Mouse (Mus musculus) liver, embryonic 15.5 days (tissue): ENCODE measurements around the gene Pkdrej. TPM values are rescaled to one million over a fixed set of nuclear protein-coding genes. Genes with fewer than 3 reads are reported as not detected.
A peak's percentile ranks its signal among the peaks of the same experiment; 100 is the strongest.

ENCODE experiments used
- ATAC-seq: fragments of 200-750 bp; cut with Nextera tagmentation; 2 replicates; pipeline ENCODE4 v1.8.0; 2017; ENCODE audit warnings: moderate number of reproducible peaks, mild to moderate bottlenecking, moderate library complexity; ENCODE audit not compliant: insufficient read depth
- H3K27ac ChIP-seq: fragments of 300-500 bp; sonication (generic); replicated peaks from 2 replicates; pipeline ENCODE4 v1.5.1; 2015; ENCODE audit warnings: mild to moderate bottlenecking, inconsistent platforms
- H3K27me3 ChIP-seq: fragments of 300-500 bp; sonication (generic); 2 replicates; pipeline ENCODE4 v1.6.1; 2015; ENCODE audit warnings: mild to moderate bottlenecking, inconsistent platforms
- H3K36me3 ChIP-seq: fragments of 300-500 bp; sonication (generic); replicated peaks from 2 replicates; pipeline ENCODE4 v1.6.1; 2015; ENCODE audit warnings: moderate library complexity, mild to moderate bottlenecking, inconsistent platforms
- H3K4me1 ChIP-seq: fragments of 300-500 bp; sonication (generic); replicated peaks from 2 replicates; pipeline ENCODE4 v1.6.1; 2015; ENCODE audit warnings: inconsistent platforms
- H3K4me2 ChIP-seq: fragments of 300-500 bp; sonication (generic); 2 replicates; pipeline ENCODE4 v1.6.1; 2015; ENCODE audit warnings: moderate library complexity, mild to moderate bottlenecking, inconsistent platforms
- H3K4me3 ChIP-seq: fragments of 300-500 bp; sonication (generic); replicated peaks from 2 replicates; pipeline ENCODE4 v1.5.1; 2015; ENCODE audit warnings: mild to moderate bottlenecking, inconsistent platforms
- H3K9ac ChIP-seq: fragments of 300-500 bp; sonication (generic); 2 replicates; pipeline ENCODE4 v1.6.1; 2015; ENCODE audit warnings: moderate library complexity, mild to moderate bottlenecking, inconsistent platforms
- H3K9me3 ChIP-seq: fragments of 300-500 bp; sonication (generic); replicated peaks from 2 replicates; pipeline ENCODE4 v1.6.1; 2016; ENCODE audit warnings: inconsistent platforms
- WGBS: fragments of 180-500 bp; shearing (Covaris S2); methylation state at CpG from one replicate; pipeline ENCODE4 v1.1.7; 2015; ENCODE audit warnings: mixed read lengths; ENCODE audit not compliant: insufficient replicate concordance; 5-methylcytosine and 5-hydroxymethylcytosine counted together
- polyA plus RNA-seq: library from polyadenylated mRNA; unstranded; fragments of >200 nt; fragmentation: Nextera tagmentation; extraction: Ambion mirVana; gene quantifications from 2 replicates; pipeline ENCODE4 v1.2.1, GENCODE M21; 2015

The Pkdrej gene
- polyA plus RNA-seq, 1 experiment from 2014 or later: 0.08 TPM

DNA sequence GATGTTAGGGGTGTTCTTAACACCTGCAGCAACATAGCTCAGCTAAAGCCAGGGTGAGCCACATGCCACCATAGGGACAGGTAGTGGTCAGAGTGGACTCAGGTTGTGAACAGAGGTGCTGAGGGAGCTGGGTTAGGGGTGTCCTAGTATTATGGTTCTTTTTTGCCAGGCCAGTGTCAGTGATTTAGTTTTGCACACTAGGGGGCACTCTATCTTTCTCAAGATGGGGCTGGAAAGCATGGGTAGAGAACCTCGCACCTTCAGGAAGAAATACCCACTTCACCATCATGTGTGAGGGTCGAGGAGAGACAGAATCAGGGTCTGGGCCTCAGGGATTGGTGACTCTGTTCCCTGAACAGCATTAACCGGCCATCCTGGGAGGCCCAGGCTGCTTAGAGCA lies 13.8 kb upstream of the Pkdrej start:
- no peaks in the 10 kb centered on the region for H3K36me3 ChIP-seq
- H3K4me3 ChIP-seq: no peak overlapping the region
- no peaks in the 10 kb centered on the region for H3K27me3 ChIP-seq
- 49% methylated on average over 3 of the region's 3 CpGs for WGBS
- H3K4me1 ChIP-seq: peaks cover 20% of the 10 kb centered on the region
- no peaks in the 10 kb centered on the region for H3K9me3 ChIP-seq
- no peak overlapping the region for H3K4me2 ChIP-seq
- no peak for ATAC-seq
- no peak overlapping the region for H3K27ac ChIP-seq
- H3K9ac ChIP-seq: no peak overlapping the region

DNA sequence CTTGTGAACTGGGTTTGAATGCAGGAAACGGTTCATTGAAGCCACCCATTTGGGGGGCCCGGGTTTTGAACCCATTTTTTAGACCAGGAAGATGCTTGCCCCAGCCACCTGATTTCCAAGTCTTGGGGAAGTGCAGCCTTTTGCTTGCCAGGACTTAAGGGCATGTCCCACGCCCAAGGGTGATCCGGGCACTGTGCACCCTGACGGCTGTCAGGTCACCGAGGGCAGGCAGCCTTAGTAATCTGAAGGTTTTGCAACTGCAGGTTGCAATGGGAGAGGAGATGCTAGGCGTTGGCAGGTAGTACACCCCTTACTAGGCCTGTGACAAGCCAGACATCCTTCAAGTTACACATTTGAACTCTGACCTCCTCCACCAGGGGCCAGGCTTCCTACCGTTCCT lies 11.1 kb upstream of the Pkdrej start:
- H3K4me1 ChIP-seq: peaks cover 22% of the 10 kb centered on the region
- no peaks in the 10 kb centered on the region for H3K36me3 ChIP-seq
- WGBS: 38% methylated on average over 8 of the region's 8 CpGs
- H3K4me2 ChIP-seq: peak overlapping the region; percentile 77
- peak overlapping the region; percentile 67 for H3K9ac ChIP-seq
- no peak for ATAC-seq
- peak overlapping the region; percentile 74 for H3K27ac ChIP-seq
- H3K4me3 ChIP-seq: peak overlapping the region; percentile 67
- no peaks in the 10 kb centered on the region for H3K9me3 ChIP-seq
- H3K27me3 ChIP-seq: no peaks in the 10 kb centered on the region

DNA sequence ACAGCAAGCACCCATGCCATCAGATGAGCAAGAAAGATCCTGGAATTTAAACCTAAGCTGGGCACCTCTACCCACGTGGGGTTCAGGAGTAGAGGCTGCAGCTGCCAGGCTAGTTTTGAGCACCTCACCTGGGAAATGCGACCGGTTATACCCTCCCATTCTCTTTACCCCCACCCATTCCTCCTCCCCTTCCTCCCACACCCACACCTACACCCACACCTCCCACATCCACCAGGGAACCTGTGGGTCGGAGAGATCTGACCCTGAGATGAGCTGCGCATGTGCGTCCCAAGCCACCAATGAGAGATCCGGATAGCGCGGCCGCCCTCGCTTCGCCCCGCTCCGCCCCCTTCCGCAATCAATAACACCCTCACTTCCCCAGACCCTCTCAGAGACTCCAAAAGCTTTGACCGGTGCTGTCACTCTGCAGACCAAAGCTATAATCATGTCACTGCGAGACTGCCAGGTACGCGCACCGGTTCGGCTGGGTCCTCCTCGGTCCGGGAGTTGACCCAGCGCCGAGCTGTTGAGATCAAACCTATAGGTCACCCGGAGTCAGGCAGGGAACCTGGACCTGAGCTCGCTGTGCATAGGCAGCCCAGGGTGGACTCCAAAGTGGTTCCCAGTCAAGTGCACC lies 10.5 kb upstream of the Pkdrej start, which contains the start of gene Ttc38:
Ttc38 (plus strand) TSS at position 353 of the 637 bp plus-strand sequence.
- peak; percentile 85 for ATAC-seq
- Histone ChIP-seq H3K4me2 (peak within 1 kb of the TSS; percentile 77), H3K4me1 (peaks cover 27% of the 10 kb centered on the region), H3K9me3 (no peaks in the 10 kb centered on the region), H3K4me3 (peak within 1 kb of the TSS; percentile 67), H3K36me3 (no peaks in the 10 kb centered on the region), H3K27ac (peak within 1 kb of the TSS; percentile 74), H3K27me3 (no peaks in the 10 kb centered on the region), H3K9ac (peak within 1 kb of the TSS; percentile 67)
- WGBS: 1% methylated on average over 27 of the region's 27 CpGs

DNA sequence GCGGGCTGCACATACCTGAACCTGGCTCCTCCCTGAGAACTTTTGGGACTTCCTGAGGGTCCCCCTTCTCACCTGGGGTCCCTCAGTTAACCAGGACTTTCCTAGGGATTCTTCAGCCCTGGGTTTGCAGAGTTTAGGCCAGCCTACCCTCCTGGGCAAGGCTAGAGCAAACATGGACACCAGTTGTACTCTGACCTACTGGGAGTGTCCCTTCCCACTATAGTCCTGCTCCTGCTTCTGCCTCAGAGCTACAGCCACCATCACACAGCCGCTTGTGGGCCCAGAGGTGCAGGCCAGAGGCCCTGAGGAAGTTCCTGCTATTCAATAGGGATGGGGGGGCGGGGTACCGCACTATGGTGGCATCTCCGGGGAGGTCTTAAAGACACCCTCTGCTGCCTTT lies 7.9 kb upstream of the Pkdrej start:
- Histone ChIP-seq H3K27me3 (no peaks in the 10 kb centered on the region), H3K9me3 (no peaks in the 10 kb centered on the region), H3K9ac (no peak overlapping the region), H3K4me1 (peaks cover 36% of the 10 kb centered on the region), H3K4me3 (no peak overlapping the region), H3K4me2 (no peak overlapping the region), H3K27ac (peak overlapping the region; percentile 53), H3K36me3 (no peaks in the 10 kb centered on the region)
- 62% methylated on average over 5 of the region's 5 CpGs for WGBS
- ATAC-seq: no peak

DNA sequence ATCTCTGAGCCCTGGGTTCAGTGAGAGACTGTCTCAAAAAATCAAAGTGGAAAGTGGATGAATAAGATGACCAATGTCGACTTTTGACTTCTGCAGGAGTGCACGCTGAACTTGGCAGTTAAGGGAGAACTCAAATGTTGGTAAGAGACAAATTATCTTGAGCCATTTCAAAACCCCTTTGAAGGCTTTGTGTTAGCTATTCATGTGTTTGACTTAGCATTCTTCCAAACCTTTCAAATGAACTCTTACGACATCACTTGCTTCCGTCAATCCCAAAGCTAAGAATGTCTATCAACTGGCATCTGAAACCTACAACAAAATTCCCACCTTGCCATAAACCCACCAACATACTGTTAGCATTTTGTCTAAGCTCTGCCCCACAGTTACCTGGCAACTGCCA lies 6.5 kb upstream of the Pkdrej start:
- no peak overlapping the region for H3K4me3 ChIP-seq
- H3K4me2 ChIP-seq: no peak overlapping the region
- no peaks in the 10 kb centered on the region for H3K36me3 ChIP-seq
- H3K9me3 ChIP-seq: no peaks in the 10 kb centered on the region
- peaks cover 34% of the 10 kb centered on the region for H3K4me1 ChIP-seq
- 53% methylated on average over 4 of the region's 4 CpGs for WGBS
- no peak overlapping the region for H3K9ac ChIP-seq
- H3K27me3 ChIP-seq: peaks cover 11% of the 10 kb centered on the region
- no peak for ATAC-seq
- no peak overlapping the region; the same call in 1 of the 2 replicates for H3K27ac ChIP-seq

DNA sequence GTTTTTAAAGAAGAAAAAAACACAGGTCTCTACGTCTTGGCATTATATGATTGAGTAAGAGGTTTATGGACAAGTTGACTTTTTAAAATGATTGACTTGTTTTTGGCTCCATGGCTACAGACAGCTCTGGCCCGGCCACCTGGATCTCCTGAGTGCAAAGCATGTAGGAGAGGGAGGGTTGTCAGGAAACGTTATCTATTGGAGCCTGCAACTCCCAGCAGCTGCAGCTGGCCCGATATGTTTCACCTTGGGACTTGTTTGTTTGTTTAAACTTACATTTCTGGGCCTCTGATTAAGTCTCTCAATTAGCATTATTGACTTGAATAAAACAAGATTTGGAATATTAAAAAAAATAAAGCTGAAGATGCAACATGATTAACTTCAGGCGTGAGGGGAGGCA lies 5.1 kb upstream of the Pkdrej start:
- peaks cover 21% of the 10 kb centered on the region for H3K27me3 ChIP-seq
- peak overlapping the region; percentile 34 for H3K4me2 ChIP-seq
- peaks cover 25% of the 10 kb centered on the region for H3K4me1 ChIP-seq
- peak overlapping the region; percentile 35; the same call in 1 of the 2 replicates for H3K27ac ChIP-seq
- no peak overlapping the region for H3K9ac ChIP-seq
- H3K4me3 ChIP-seq: no peak overlapping the region
- WGBS: 25% methylated on average over 5 of the region's 5 CpGs
- no peaks in the 10 kb centered on the region for H3K36me3 ChIP-seq
- no peaks in the 10 kb centered on the region for H3K9me3 ChIP-seq
- ATAC-seq: peak; percentile 74

DNA sequence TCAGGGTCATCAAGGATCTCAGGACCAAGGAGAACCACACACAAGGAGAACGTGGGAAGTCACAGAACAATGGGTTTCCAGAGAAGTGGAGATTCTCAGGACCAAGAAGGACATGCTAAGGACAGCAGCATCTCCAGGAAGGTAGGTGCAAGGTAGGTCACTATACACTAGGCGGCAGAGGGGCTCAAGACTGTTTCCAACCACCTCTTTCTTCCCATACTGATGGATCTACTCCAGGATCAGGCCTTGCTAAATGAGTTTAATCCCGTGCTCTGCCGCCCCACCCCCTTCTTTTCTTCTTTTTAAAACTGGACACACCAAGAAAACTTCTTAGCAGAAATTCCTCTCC lies 451 bp upstream of the Pkdrej start:
- peaks cover 3% of the 10 kb centered on the region; the same call in 1 of the 2 replicates for H3K9me3 ChIP-seq
- ATAC-seq: no peak
- WGBS: 17% methylated on average over 4 of the region's 4 CpGs
- H3K4me3 ChIP-seq: peak overlapping the region; percentile 53
- no peak overlapping the region for H3K27ac ChIP-seq
- no peak overlapping the region for H3K9ac ChIP-seq
- H3K36me3 ChIP-seq: no peaks in the 10 kb centered on the region
- peaks cover 20% of the 10 kb centered on the region for H3K4me1 ChIP-seq
- peak overlapping the region; percentile 81 for H3K4me2 ChIP-seq
- H3K27me3 ChIP-seq: peaks cover 44% of the 10 kb centered on the region

DNA sequence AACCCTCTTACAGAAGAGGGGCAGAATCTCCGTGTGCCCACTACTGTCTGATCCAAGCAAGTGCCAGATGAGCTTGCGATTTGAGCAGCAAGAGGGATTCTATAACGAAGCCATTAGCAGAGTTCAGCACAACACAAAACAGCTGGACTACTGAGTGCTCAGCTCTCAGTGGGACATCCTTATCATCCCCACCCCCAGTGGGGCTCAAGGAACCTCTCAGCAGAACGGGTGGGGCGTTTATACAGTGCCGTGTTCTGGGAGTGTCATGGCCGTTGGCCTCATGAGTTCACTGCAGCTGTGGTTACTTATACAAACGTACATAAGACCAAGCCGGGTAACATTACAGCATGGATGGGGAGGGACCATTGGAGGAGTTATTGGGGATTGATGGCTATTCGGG lies 8.1 kb downstream of the Pkdrej start:
- ATAC-seq: no peak
- H3K27ac ChIP-seq: no peak overlapping the region
- WGBS: 40% methylated on average over 10 of the region's 10 CpGs
- no peak overlapping the region for H3K9ac ChIP-seq
- H3K27me3 ChIP-seq: peaks cover 4% of the 10 kb centered on the region; the same call in 1 of the 2 replicates
- H3K36me3 ChIP-seq: no peaks in the 10 kb centered on the region
- peaks cover 43% of the 10 kb centered on the region for H3K4me1 ChIP-seq
- H3K4me2 ChIP-seq: peak overlapping the region; percentile 14; the same call in 1 of the 2 replicates
- no peak overlapping the region for H3K4me3 ChIP-seq
- peaks cover 3% of the 10 kb centered on the region; the same call in 1 of the 2 replicates for H3K9me3 ChIP-seq

DNA sequence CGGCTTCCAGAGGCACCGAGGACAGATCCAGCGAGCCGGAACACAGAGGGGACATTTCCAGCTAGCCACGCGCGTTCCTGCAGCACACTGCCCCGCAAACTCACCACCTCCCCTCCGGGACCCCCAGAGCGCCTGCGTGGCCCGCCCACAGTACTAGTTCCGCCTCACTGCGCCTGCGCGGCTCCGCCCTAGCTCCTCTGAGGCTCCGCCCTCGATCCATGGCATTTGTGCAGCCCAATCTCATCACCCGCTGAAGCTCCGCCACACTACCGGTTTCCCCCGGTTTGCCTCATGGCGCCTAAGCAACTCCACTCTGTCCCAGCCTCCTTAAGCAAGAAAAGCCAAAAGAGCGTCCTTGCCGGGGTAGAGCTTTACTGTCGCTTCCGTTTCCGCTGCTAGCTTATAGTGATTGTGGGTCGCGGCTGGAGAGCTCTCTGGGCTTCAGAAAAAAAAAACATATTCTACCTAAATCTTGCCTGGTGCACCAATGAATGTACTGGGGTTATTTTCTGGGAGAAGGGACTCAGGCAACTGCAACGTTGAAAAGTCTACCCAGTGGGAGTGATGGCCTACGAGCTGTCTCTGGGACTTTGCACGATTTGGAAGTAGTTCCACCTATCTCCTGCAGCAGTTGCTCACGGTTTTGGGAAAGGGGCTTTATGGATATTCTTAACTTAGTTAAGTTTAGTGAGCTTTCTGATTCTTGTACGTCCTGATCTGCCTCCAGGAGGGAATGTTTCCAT lies 9.8 kb downstream of the Pkdrej start, which contains the start of gene Cdpf1:
Cdpf1 (minus strand) TSS at position 163 of the 743 bp plus-strand sequence.
- peak; percentile 91 for ATAC-seq
- H3K27ac ChIP-seq: peak within 1 kb of the TSS; percentile 92

DNA sequence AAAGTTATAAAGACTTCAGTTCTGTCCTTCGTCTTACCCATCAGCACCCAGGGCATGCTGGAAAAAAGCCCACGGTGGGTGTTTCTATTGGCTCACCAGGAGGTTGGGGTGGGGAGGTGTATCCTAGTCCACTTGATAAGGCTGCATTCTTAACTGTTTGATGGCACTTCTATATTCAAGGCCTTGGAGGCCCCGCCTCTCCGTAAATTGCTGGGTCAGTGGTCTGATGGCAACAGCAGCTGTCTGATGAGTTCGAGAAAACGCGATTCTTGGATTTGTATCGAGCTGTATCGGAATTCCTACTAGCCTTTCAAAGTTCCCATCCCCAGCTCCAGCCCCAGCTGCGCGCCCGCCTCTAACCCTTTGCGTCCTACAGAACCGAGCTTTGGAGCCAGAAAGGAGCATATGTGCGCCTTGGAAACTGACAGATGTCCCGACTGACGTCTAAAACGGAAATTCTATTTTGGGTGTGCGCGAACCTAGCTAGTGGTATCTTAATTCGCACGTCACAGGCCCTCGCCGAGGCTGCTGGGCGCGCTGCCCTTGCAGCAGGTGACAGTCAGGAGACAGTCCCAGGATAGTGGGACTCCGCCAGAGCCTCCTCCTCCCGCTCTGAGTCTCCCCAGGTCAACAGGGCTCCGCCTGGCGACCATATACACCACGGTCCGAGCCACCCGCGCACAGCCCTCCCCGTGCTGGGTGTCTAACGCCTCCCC lies 10.6 kb downstream of the Pkdrej start:
- Histone ChIP-seq H3K4me3 (peak overlapping the region; percentile 83), H3K9ac (peak overlapping the region; percentile 87), H3K9me3 (no peaks in the 10 kb centered on the region), H3K36me3 (no peaks in the 10 kb centered on the region), H3K4me2 (peak overlapping the region; percentile 92), H3K27ac (peak overlapping the region; percentile 92), H3K4me1 (peaks cover 43% of the 10 kb centered on the region), H3K27me3 (no peaks in the 10 kb centered on the region)
- peak; percentile 86 for ATAC-seq
- 1% methylated on average over 36 of the region's 36 CpGs for WGBS

More for the DNA sequence above, 9.8 kb downstream of the Pkdrej start, which contains the start of gene Cdpf1:
- Histone ChIP-seq H3K9me3 (no peaks in the 10 kb centered on the region), H3K4me2 (peak within 1 kb of the TSS; percentile 92), H3K4me1 (peaks cover 43% of the 10 kb centered on the region), H3K36me3 (no peaks in the 10 kb centered on the region), H3K4me3 (peak within 1 kb of the TSS; percentile 83), H3K27me3 (peaks cover 1% of the 10 kb centered on the region; the same call in 1 of the 2 replicates), H3K9ac (peak within 1 kb of the TSS; percentile 87)
- 2% methylated on average over 36 of the region's 36 CpGs for WGBS

DNA sequence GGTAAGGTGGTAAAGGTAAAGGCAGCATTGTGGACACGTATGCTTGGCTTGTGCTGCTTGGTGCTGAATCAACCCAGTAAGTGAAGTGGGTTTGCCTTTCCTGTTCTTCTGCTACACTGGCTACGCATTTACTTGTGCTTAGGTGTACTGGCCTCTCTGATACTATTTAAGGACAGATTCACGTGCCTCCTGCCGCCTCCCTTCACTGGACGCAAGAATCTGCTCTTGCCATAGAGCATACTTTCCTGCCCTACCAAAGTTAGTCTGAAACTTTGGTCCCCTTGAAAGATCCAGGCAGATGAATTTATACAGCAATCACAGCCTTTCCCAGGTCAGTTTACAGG lies 11.1 kb downstream of the Pkdrej start:
- Histone ChIP-seq H3K4me2 (peak overlapping the region; percentile 92), H3K9me3 (no peaks in the 10 kb centered on the region), H3K9ac (peak overlapping the region; percentile 87), H3K27ac (peak overlapping the region; percentile 92), H3K36me3 (no peaks in the 10 kb centered on the region), H3K4me1 (peaks cover 43% of the 10 kb centered on the region), H3K27me3 (no peaks in the 10 kb centered on the region), H3K4me3 (peak overlapping the region; percentile 83)
- ATAC-seq: no peak
- WGBS: 69% methylated on average over 5 of the region's 5 CpGs
